ENCODE assay signal across 9 mouse cellular contexts in the genomic region with DNA sequence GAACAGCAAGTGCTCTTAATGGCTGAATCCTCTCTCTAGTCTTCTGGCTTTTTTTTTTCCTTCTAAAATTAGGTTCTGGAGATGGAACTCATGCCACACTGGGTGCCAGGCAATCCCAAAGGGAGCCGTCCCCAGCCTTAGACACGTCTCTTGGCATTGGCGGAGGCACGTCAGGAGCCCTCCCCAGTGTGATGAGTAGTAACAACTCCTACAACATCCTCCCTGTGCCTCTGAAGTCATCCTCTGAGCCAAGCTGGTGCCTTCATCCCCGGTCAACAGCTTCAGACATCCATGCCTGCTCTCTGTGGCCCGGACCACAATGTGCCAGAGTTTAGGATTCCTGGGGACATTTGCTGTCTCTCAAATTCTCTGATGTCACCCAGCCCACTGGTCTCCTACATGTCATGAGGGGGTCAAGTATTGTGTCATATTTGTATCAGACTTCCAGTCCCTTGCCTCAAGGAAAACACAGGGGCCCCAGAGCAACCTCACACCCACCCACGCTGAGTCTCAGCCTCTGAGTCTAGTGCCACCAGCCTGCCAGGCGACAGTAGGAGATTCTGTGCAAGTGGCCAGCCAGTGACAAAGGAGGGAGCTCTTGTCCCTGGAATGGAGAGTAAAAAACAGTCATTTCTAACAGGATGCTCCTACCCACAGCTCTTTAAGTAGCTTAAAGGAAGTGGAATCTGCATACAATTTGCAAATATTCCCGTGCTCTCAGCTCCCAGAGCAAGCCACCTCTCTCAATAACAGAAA.
A peak's percentile ranks its signal among the peaks of the same experiment; 100 is the strongest.
DNase-seq lines count a peak whose midpoint lies in the region; ATAC-seq lines count a peak whose summit lies in the region.
"Had no signal": no experiment of that assay in that cellular context is flagged by ENCODE, and none has a peak within 500 bp of the region (broad histone marks: within the 10 kb centered on the region; RNA-seq: fewer than 3 reads in every experiment).

No protein-coding gene starts in this region.

- ATAC-seq in midbrain, embryonic 14.5 days (ENCODE audit: low FRiP score, low TSS enrichment) = no peak

- no peaks in the 10 kb centered on the region for H3K9me3 ChIP-seq in midbrain, embryonic 14.5 days (ENCODE audit: control insufficient read depth, low read length)
- H3K9me3 ChIP-seq: embryonic facial prominence, embryonic 12.5 days had no signal

- peak; percentile 55 to 57 for DNase-seq in left cerebral cortex, adult 18-20 months (ENCODE audit: low spot score in 2 of 2)
- no peak for DNase-seq in left cerebral cortex, postnatal 10 days (ENCODE audit: extremely low spot score in 1 of 2, low spot score in 2 of 2)
- DNase-seq in frontal cortex, postnatal 36 days (ENCODE audit: low spot score in 2 of 2) = peak; percentile 51 to 57
- peak; percentile 76 for DNase-seq in midbrain, embryonic 14.5 days
- peak; percentile 48 for DNase-seq in right cerebral cortex, postnatal 25 days
- no peak for DNase-seq in adrenal gland, postnatal 10 days
- DNase-seq in lung, adult 18-20 months = no peak
- DNase-seq in layer of hippocampus, postnatal 36 days = no peak

- H3K36me3 ChIP-seq in midbrain, embryonic 14.5 days (ENCODE audit: control insufficient read depth, insufficient read depth, low read length) = no peaks in the 10 kb centered on the region
- H3K36me3 ChIP-seq: embryonic facial prominence, embryonic 12.5 days had no signal

- 64% methylated on average over 9 of the region's 9 CpGs for WGBS in midbrain, embryonic 14.5 days

- H3K27me3 ChIP-seq in midbrain, embryonic 14.5 days (ENCODE audit: control insufficient read depth, insufficient read depth, low read length) = no peaks in the 10 kb centered on the region

- H3K4me1 ChIP-seq in midbrain, embryonic 14.5 days (ENCODE audit: control insufficient read depth, insufficient read depth, low read length) = peaks cover 19% of the 10 kb centered on the region

- peak overlapping the region; percentile 46 for H3K27ac ChIP-seq in midbrain, embryonic 14.5 days (replicated peaks; ENCODE audit: low read depth, low read length)
- H3K27ac ChIP-seq: embryonic facial prominence, embryonic 12.5 days had no signal

- no peak overlapping the region for H3K4me3 ChIP-seq in midbrain, embryonic 14.5 days (replicated peaks; ENCODE audit: low read depth, low read length)
- H3K4me3 ChIP-seq: embryonic facial prominence, embryonic 12.5 days had no signal

- H3K4me2 ChIP-seq in midbrain, embryonic 14.5 days (ENCODE audit: low read length) = peak overlapping the region; percentile 30
- H3K4me2 ChIP-seq: embryonic facial prominence, embryonic 12.5 days had no signal

- H3K9ac ChIP-seq in midbrain, embryonic 14.5 days (replicated peaks; ENCODE audit: low read length) = 0 out of 2 replicates have a peak overlapping the region, but pooled peaks have one; percentile 21
- H3K9ac ChIP-seq: embryonic facial prominence, embryonic 12.5 days had no signal

- intact Hi-C loops in left cerebral cortex, postnatal 10 days (cut with DNase I) = loop anchor here (5.0 to 10.0 kb wide), 3 partner anchors 90 to 753 kb away; no protein-coding TSS in a partner anchor

Comparison
In these comparisons a context has a peak if more than half of its experiments do, and no peak if none do; other contexts are left out.
1. DNase-seq: peak in left cerebral cortex, adult 18-20 months (2 of 2), frontal cortex, postnatal 36 days (2 of 2), midbrain, embryonic 14.5 days (single experiment) and right cerebral cortex, postnatal 25 days (single experiment); none in left cerebral cortex, postnatal 10 days (0 of 2), adrenal gland, postnatal 10 days (single experiment), lung, adult 18-20 months (0 of 2) and layer of hippocampus, postnatal 36 days (0 of 2).